Mouse (Mus musculus) yolk sac, embryonic 10.5 days (tissue): ENCODE measurements at regions not wholly inside any gene's neighbourhood (a gene's known extent, or its start where the extent isn't known, plus 50 kb on each side); places are given as distances from the start of the nearest gene placed in this dataset.
"Not testable (repeated sequence)": the region's sequence is repeated elsewhere in the genome, so short reads cannot be mapped to it uniquely, and the experiment has no call there.

ENCODE experiments used
- DNase-seq: peaks from one replicate; pipeline ENCODE4 v3.0.0-alpha.2; 2017; ENCODE audit warnings: low spot score

DNA sequence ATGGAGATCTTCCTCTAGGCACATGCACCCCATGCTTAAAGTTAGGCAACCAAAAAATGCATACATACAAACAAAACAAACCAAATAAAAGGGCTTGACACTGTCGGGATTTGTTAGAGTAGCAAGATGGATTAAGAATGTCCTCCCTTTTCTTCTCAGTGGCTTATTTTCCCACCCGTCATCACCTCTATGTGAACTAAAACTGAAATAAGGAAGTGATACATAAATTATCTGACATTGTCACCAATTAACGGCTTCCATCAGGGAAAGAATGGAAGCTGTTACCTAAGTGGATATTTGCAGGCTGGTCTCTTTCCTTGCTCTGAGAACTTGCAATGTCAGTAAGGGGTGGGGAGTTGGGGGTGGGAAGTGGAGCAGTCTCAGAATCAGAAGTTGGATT, 541.5 kb downstream of the Diaph3 start:
- DNase-seq = no peak

DNA sequence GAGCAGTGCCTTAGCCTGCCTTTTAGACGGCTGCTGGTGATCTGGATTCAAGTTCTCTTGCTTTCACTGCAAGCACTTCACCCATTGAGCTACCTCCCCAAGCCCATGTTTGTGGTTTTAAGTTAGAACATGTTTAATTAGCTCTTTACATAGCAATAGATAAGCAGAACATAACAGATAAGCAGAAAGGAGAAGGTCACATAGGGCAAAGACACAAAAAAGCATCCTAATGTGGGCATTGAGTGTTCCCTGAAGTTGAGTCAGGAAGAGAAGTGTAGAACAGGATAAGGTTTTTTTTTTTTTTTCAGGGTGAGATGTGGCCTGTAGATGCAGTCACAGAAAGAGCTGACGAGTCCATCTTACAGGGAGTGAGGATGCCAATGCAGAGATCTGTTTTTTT, 552.5 kb downstream of the Diaph3 start:
- DNase-seq = no peak

DNA sequence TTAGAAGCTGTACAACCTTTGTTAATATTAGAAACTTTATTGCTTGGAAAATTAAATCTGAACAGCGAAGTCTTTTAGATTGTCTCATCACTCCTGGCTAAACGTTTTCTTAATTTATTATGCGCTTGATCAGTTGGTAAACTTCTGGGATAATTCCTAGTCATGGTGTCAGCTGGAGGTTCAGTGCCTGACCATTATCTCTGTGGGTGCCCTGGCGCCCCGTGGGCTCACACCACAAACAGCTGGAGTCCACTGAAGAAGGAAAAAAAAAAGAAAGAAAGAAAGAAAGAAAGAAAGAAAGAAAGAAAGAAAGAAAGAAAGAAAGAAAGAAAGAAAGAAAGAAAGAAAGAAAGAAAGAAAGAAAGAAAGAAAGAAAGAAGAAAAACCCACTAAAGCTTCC, 555.1 kb downstream of the Diaph3 start:
- not testable (repeated sequence) for DNase-seq

DNA sequence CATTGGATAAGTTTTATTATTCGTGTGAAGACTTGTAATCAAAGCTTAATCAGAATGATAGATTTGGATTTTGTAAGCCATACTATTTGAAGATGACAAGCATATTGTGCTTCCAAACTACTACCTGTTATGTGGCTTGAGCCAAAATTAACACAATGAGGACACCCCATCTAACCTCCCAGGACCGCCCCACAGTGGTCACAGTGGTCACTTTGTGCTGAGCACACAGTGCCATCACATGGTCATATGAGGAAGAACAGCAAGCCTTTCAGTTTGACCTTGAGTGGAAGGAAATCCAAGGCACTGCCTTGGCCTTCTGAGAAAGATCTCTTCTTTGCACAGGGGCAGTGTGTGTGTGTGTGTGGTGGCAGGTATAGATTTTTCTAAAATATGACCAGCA, 578.3 kb downstream of the Diaph3 start:
- DNase-seq = no peak

DNA sequence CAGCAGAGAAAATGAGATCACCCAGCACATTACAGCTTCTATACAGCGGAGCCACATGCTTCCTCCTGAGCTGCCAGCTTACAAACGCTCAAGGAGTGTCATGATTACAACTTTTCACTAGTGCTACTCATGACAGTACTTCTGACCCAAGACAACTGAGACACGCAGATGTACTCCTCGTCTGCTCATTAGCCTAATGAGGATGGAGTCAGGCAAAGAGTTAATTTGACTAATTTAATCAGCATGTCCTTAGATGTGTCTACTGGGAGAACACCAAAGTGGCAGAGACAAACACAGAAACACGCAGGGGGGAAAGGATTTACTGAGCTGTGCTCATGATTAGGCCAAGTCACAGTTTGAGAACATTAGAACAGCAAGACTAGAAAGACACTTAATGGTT, 603.0 kb downstream of the Diaph3 start:
- DNase-seq = no peak

DNA sequence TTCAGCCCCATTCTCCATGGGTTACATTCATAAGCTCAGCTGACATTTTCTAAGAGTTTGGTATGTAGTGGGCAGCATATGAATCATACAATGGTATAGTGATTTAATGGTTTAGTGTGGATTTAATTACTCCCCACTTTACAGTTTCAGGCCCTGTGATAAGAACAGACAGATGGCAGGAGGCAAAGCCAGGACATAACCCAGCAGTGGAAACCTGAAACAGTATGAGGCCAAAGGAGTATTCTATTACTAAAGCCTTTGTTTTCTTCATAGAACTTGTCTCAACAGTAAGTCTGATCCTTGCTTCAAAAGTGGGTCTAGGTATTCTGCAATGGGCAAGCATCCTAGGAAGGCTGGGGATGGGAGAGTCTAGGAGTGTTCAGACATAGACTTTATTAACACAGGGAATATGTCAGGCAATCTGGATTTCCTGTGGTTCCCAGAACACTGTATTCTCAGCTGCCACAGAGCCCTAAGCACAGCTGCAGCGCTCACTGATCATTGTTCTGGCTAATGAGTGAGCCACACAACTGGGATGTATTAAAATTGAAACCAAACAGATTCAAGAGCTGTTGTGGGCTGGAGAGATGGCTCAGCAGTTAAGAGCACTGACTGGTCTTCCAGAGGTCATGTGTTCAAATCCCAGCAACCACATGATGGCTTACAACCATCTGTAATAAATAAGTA, 604.6 kb downstream of the Diaph3 start:
- no peak for DNase-seq

DNA sequence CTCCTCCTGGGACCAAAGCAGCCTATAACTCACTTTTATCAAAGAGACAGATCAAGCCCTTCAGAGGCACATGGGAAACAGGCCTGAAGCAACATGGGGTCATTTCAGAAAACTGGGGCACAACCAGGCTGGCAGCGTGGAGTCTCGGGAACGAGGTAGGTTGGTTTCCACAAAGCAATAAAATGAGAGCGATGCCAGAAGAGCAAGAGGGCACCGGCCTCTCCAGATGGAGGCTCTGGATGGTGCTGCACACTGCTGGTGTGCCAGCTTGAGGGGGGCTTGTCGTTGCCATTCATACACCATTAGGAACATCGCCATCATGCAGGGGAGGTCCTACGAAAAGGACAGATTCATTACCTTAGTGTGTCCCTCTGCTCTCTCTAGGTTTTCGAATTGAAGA, 630.6 kb downstream of the Diaph3 start:
- no peak for DNase-seq

DNA sequence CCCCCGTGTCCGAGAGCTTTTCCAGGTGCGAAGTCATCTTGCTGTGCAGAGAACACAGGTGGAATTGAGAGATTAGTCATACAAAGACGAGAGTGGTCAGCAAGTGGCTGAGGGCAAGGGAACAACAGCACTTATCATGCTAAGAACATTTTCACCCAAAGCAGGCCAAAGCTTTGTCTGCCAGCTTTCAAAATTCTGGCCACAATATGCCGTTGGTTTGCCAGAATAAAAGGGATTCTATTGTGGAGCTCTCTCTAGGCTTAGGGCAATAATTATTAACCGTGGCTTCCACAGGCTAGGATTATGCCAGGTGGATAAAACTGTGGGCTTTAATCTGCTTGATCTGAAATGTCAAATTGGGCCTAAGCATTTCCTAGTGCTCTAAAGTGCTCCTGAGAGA, 631.3 kb downstream of the Diaph3 start:
- DNase-seq = no peak

DNA sequence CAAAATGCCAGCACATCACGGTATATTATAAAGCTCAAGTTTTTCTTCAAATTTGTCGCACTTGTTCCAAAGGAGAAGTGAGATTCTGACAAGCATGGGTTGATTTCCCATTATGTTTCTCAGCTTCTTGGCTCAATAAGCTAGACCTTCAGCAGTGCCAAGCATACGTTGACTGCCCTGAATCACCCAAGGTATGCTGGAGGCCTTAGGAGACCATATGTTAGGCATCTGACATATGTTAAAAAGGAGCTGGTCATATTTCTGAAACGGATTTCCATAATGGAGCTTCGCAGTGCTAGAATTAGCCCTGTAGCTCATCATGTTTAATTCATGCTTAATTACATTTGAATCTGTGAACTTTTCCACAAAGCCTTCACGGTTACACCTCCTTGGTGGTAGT, 634.7 kb downstream of the Diaph3 start:
- DNase-seq = no peak

DNA sequence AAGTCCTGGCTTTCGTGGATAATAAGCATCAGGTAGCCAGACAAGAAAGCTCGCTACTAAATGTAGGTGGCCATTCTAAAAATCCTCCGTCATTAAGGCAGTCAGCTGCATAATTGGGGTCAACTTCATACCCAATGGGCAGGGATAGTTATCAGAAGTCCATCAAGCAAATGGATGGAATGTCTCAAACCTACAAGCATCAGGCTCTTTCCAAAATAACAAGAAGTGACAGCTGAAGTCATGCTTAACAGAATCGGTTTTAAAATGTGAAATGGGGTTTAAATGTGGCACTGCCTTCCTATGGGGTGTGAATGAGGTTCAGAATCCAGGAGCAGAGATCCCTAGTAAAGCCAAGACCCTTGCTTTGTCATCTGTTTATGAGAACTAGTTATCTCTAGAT, 650.2 kb downstream of the Diaph3 start:
- DNase-seq = no peak

DNA sequence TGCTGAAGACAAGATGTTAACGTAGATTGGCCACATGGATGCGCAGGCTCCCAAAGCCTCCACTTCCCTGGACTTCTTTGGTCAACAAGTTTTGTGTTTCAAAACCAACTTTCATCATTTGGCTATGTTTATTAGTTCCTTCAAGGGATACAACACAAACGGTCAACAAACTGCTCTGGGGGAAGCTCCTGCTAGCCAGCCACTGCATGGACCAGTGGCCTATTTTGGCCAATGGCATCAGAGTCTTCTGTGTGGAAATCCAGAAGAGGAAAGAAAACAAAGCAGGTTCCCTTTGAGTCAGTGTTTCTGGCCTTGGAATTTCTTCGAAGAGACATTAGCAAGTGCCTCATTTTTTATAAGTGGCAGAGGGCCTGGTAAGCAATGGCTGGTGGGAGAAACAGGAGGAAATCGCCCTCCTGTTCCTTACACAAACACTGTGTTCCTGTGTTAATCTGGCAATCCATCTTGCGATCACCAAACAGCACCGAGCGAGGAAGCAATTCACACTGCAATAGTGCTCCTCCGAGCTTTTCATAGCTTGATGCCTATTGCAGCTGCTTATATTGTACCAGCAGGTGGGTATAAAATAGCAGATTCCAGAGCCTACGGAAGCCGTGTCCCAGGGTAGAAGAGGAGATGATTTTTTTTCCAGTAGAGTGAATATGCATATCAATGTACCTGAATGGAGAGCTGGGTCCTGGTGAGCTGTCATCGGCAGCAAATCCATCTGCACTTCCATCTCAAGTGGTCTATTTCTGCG, 651.0 kb downstream of the Diaph3 start:
- no peak for DNase-seq

DNA sequence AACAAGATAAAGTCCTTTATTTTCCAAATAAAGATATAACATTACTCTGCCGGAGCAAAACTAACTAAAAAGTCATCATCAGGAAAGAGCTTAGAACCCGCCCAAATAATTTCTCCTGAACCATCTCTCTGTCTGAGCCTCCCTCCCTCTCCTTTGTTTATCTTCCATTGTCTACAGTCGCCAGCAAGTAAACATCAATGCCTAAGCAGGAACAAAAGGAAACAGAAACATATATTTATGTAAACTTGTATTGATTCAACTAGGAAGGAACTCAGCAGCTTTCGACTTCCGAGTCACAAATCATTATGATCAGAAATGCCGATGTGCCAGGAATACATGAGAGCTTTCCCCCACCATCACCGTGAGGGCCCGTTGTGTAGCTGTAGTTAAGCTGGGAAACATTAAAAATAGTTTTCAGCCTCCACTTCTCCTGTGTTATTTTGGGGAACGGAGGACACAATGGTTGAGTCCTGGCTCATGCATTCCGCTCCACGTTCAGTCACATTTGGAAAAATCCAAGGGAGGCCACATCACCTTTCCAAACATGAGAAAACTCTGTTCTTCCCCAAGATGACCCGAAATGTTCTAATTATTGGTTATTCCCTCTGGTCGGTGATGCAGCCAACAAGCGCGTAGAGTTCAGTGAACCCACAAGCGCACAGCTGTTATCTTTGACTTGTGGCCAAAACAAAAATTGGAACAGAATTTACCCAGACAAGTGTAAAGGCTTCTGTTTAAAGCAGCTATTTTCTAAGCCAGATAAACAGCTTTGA, 651.8 kb downstream of the Diaph3 start:
- no peak for DNase-seq

DNA sequence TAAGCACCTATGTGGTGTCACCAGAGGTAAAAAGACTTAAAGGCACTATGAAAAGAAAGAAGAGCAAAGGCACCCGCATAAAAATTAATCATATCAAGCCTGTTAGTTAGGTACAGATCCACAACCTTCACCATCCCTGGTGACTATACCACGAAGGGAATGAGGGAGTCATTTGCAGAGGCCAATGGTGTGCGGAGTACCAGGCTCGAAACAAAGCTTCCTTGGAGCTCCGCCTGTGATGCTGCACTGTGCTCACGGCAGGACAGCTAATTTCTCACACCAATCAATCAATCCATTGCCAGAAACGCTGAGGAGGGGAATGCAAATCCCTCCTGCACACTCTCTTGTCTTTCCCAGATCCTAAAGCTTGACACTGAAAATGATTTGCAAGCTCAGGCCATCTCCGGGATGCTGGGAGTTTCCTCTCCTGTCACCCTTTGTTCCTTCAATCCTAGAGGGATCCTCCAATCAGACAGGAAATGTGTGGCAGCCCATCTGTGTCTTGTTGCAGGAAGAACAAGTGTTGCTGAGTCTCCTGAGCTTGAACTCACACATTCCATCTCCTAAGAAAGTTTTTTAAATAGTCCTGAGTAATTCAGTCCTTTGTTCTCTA, 653.6 kb downstream of the Diaph3 start:
- DNase-seq = peak; percentile 15

DNA sequence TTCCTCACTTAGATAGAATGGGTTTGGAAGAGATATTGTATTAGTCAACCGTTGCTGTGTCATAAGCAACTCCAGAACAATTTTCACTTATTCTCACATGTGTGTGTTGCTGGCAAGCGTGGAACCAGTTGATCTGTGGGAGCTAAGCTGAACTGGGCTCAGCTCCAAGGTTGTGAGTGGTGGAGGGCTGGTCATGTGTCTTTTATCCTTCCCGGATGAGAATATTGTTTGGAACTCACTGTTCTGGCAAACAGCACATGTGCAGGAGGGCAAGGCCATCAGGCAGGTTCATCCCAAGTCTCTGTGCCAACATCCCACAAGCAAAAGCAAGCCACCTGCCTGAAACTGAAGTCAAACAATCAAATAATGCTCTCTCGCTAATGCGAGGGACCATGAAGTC, 656.8 kb downstream of the Diaph3 start:
- no peak for DNase-seq

DNA sequence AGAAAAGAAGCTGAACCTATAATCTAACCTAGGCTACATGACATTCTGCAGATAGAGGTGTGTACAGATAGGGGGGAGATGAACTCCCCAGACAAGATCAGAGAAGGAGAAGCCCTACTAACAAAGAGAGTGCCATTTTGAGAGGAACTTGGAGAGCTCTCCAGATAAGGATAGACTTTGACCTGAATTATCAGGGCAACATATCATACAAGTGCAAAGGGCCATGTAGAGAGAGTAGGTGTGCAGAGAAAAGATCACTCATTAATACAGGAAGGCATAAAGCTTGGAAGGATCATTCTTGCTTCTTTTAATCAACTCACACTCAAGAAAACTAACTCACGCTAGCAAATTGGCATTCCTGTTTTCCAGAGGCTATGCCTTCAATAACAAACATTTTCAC, 667.4 kb downstream of the Diaph3 start:
- DNase-seq = no peak

DNA sequence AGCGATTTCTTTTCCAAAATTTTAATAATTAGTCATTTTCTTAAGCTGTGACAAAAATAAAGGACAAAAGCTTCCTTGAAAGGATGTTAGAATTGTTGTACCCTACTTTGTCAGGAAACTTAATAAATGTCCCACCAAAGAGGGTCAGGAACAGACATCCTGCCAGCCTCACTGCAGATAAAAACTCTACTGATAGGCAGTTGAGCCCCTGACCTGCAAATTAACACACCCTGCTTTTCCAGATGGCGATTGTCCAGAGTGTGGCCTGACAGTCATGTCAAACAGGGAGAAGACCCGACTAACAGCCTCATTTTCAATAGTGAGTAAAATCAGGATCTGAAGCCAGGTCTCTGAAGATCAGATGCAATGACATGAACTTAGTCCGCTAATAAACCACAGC, 670.6 kb downstream of the Diaph3 start:
- DNase-seq = no peak

DNA sequence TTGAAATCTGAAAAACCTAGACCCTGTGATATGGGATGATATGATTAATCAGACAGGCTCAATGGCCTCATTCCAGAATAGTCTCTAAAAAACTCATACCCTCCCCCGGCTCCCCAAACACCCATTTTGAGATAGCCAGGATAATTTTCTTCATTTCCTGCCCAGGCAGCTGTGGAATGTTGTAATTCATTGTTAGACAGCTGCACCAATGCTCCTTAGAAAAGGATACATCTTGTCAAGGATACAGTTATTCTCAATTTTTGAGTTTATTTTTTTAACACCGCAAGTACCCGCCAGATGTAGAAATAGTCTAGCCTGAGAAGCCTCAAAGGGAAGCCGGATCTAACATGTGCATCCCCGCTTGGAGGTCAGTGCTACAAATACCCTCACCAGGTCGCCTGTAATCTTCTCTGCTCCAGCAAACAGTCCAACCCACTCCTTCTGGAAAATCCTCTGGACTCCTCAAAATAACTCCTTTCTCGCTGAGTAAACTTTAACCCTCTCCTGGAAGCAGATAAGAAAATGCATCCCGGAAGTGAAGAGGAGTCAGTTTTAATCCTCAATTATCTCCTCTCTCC, 673.1 kb downstream of the Diaph3 start:
- no peak for DNase-seq

DNA sequence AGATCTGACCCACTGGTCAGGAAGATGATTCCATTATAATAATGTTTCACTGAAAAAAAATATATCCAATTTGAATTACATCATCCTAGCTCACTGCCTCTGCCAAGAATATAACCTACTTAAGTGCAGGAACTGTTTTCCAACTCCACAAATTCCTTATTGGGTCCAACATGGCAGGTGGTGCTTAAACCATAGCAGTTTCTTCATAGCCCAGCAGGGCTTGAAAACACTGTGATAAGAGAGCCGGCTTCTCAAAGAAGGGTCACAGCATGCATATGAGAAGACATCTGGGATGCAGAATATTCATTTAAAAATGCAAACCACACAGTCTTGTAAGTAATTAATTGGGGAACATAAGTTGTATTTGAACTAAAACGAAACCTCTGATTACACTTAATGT, 677.6 kb downstream of the Diaph3 start:
- DNase-seq = no peak

DNA sequence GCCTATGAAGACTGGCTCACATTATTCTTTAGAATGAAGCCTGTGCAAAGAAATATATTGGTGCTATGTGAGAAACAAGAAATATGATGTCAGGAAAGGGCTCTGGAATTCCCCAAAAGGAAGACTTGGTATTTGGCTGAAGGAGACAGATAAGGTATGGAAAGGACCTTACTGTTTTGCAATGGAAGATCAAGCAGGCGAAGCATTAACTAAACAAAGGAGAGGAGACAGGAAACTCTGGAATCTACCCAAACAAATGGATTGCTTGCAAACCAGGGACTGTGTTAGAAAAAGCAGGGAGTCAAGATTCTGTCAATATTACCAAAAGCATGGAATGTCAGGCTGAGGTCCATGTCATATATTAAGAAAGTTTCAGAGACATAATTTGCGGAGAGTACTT, 687.9 kb downstream of the Diaph3 start:
- DNase-seq = no peak

DNA sequence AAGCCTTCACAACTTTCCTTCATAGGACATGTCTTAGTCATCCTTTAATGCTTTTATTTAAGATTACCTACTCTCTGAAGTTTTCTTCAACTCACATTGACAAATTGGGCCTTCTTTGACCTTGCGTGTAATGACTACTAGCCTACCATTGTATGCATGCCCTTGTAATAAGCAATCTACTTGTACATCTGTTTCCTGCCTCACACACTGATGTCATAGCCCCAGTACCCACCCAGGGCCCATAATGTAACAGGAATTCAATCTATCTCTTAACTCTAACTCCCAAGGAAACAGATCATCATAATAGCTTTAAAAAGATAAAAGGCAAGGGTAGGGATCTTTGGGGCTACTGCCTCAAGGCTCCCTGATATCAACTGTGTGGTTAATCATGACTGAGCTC, 690.4 kb downstream of the Diaph3 start:
- DNase-seq = no peak

DNA sequence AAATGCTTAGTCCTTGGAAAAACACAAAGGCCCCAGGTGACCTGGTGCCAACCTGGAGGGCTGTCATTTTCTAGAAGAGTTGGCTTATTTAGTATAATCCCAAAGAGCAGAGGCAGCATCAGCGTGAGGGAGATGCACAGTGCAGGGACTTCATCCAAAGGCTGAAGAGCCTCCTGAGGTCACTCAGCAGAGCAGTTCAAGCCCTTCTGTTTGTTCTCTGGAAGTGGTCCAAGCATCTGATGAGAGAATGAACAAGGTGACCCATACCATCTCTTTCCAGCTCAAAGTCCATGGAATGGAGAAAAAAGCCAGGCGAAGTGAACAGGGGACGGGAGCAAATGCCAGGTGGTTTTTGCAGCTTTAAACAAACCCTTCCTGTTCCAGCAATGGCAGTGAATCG, 695.9 kb downstream of the Diaph3 start:
- DNase-seq = no peak
